Mouse (Mus musculus) liver, embryonic 14.5 days (tissue): Measurements from ENCODE around the gene Scn4a.

Source experiments
- CTCF ChIP-seq: IDR thresholded peaks from 2 replicates; pipeline ENCODE4 v1.5.1; 2016; ENCODE audit warnings: antibody characterized with exemption, low read depth, control low read depth
- EP300 ChIP-seq: IDR thresholded peaks from 2 replicates; pipeline ENCODE4 v1.6.1; 2016; ENCODE audit warnings: antibody characterized with exemption, low read depth

- no peak for TF ChIP-seq CTCF
- TF ChIP-seq EP300, result no peak
These were observed 19.0 kb downstream of the Scn4a start for GRCm38 (mm10) chr11:106334066-106334465.
